Mouse (Mus musculus) adrenal gland, adult (tissue): ENCODE measurements at regions not wholly inside any gene's neighbourhood (a gene's known extent, or its start where the extent isn't known, plus 50 kb on each side); places are given as distances from the start of the nearest gene placed in this dataset.

Source experiments
- DNase-seq, 2 experiments: peaks; one replicate each; pipeline ENCODE4 v3.0.0; 2022 to 2023; ENCODE audit warnings: low spot score in 1 of 2; ENCODE audit not compliant: inconsistent age in 2 of 2

- DNase-seq = no peak
These were observed 1387.8 kb downstream of the Gsdmc2 start for GRCm38 (mm10) chr15:62457051-62457664.

- DNase-seq = peak in 1 of 2 experiments; percentile 70
These were observed 1389.0 kb downstream of the Gsdmc2 start for GRCm38 (mm10) chr15:62456020-62456419.

GRCm38 (mm10) chr15:62448116-62448515, 1396.9 kb downstream of the Gsdmc2 start:
- no peak for DNase-seq

- DNase-seq = peak; percentile 31 to 58
These were observed 1405.8 kb downstream of the Gsdmc2 start for GRCm38 (mm10) chr15:62439211-62439610.

- DNase-seq = no peak
These were observed 1408.3 kb downstream of the Gsdmc2 start for GRCm38 (mm10) chr15:62436631-62437030.

GRCm38 (mm10) chr15:62435141-62435680, 1409.8 kb downstream of the Gsdmc2 start:
- DNase-seq = no peak

GRCm38 (mm10) chr15:62432742-62433245, 1412.2 kb downstream of the Gsdmc2 start:
- DNase-seq = no peak

GRCm38 (mm10) chr15:62431150-62431678, 1413.8 kb downstream of the Gsdmc2 start:
- no peak for DNase-seq

GRCm38 (mm10) chr15:62422995-62423394, 1422.0 kb downstream of the Gsdmc2 start:
- no peak for DNase-seq

- DNase-seq = no peak
These were observed 1423.7 kb downstream of the Gsdmc2 start for GRCm38 (mm10) chr15:62421073-62421851.

- peak in 1 of 2 experiments; percentile 67 for DNase-seq
These were observed 1428.3 kb downstream of the Gsdmc2 start for GRCm38 (mm10) chr15:62416691-62417090.

- DNase-seq = no peak
These were observed 1431.3 kb downstream of the Gsdmc2 start for GRCm38 (mm10) chr15:62413694-62414093.

- no peak for DNase-seq
These were observed 1442.8 kb downstream of the Gsdmc2 start for GRCm38 (mm10) chr15:62402142-62402541.

GRCm38 (mm10) chr15:62400984-62401609, 1443.9 kb downstream of the Gsdmc2 start:
- no peak for DNase-seq

GRCm38 (mm10) chr15:62399381-62399780, 1445.6 kb downstream of the Gsdmc2 start:
- no peak for DNase-seq

GRCm38 (mm10) chr15:62397009-62397408, 1448.0 kb downstream of the Gsdmc2 start:
- DNase-seq = no peak

- no peak for DNase-seq
These were observed 1449.6 kb downstream of the Gsdmc2 start for GRCm38 (mm10) chr15:62395377-62395776.

- peak in 1 of 2 experiments; percentile 77 for DNase-seq
These were observed 1451.6 kb downstream of the Gsdmc2 start for GRCm38 (mm10) chr15:62393416-62393815.

- no peak for DNase-seq
These were observed 1452.1 kb downstream of the Gsdmc2 start for GRCm38 (mm10) chr15:62392839-62393238.

- DNase-seq = peak; percentile 40 to 87
These were observed 1452.6 kb downstream of the Gsdmc2 start for GRCm38 (mm10) chr15:62392381-62392780.

- DNase-seq = peak; percentile 28 to 74
These were observed 1455.4 kb downstream of the Gsdmc2 start for GRCm38 (mm10) chr15:62389431-62390105.
